Mouse (Mus musculus): ENCODE measurements around the gene Gstcd. TPM values are rescaled to one million over a fixed set of nuclear protein-coding genes. Genes with fewer than 3 reads are reported as not detected.

Gstcd gene
- polyA plus RNA-seq, 1 experiment from 2014 or later, result 3.0 TPM

Other genes starting within 250 kb of the Gstcd start
- 24.4 and 28.4 TPM in 2 replicates for gene Npnt, start 141.7 kb downstream of the Gstcd start, polyA plus RNA-seq (2015; fragmentation: Nextera tagmentation; extraction: Ambion mirVana)
- gene Ints12, start 193 bp downstream of the Gstcd start, polyA plus RNA-seq (2015; fragmentation: Nextera tagmentation; extraction: Ambion mirVana), result 15.7 and 16.3 TPM in 2 replicates
- not detected in 2 replicates for gene Arhgef38, start 142.9 kb upstream of the Gstcd start, polyA plus RNA-seq (2015; fragmentation: Nextera tagmentation; extraction: Ambion mirVana)
- gene Ppa2, start 218.1 kb upstream of the Gstcd start, polyA plus RNA-seq (2015; fragmentation: Nextera tagmentation; extraction: Ambion mirVana), result 80.1 and 80.6 TPM in 2 replicates